Mouse (Mus musculus): ENCODE results near the gene Tmem29.
A peak's percentile ranks its signal among the peaks of the same experiment; 100 is the strongest.
"Not testable (repeated sequence)": the region's sequence is repeated elsewhere in the genome, so short reads cannot be mapped to it uniquely, and the experiment has no call there.

Tmem29 gene

DNA sequence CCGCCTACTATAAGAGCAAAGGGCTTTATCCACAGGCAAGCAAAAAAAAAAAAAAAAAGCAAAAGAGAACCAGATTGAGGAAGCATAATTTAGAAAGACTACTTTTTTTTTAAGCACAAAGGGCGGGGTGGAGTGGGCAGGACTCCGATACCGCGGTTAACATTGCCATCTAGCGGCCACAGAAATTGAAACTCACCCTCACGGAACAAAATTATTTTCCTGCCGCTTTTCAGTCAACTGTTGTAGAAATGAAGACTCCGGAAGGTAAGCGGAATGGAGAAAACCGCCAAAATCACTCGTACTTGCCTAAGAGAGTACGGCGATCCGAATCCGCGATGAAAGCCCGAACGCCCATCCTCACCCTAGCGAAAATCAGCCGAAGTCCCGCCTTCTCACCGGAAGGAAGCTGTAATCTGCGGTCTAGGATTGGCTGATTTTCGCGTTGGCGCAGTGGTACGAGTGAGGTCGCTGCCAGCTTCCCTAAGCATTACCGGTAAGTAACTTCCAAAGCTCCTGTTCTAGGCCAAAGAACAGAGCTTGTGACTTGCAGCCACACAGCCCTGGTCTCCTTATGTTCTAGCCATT, at the start of gene Tmem29:
Gene Tmem29 (minus strand): TSS at position 389 of the 585 bp plus-strand sequence.
- DNase-seq (ENCODE audit: low spot score), result peak; percentile 82

- DNase-seq (ENCODE audit: low spot score), result no peak
These were observed 49.7 kb upstream of the Tmem29 start for GRCm38 (mm10) chrX:150508696-150509095.

DNA sequence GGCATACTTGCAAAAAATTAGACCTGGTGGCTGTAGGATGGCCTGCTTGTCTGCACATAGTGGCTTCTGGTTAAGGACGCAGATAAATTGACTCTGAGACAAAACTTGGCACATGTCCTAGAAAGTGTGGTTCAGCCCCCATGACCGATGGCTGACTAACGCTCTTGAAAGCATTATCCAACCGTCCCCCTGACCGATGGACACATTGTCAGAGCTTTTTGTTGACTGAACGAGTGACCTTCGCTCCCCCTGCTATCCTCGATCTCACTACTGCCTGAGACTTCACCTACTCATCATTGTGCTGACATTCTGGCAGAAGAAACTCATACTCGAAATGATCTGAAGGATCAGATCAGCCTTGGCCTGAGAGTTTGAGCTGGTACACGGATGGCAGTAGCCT, 28.9 kb upstream of the Tmem29 start:
- DNase-seq (ENCODE audit: low spot score), result not testable (repeated sequence)

- DNase-seq (ENCODE audit: low spot score), result not testable (repeated sequence)
These were observed 27.5 kb upstream of the Tmem29 start for GRCm38 (mm10) chrX:150486314-150487030.

DNA sequence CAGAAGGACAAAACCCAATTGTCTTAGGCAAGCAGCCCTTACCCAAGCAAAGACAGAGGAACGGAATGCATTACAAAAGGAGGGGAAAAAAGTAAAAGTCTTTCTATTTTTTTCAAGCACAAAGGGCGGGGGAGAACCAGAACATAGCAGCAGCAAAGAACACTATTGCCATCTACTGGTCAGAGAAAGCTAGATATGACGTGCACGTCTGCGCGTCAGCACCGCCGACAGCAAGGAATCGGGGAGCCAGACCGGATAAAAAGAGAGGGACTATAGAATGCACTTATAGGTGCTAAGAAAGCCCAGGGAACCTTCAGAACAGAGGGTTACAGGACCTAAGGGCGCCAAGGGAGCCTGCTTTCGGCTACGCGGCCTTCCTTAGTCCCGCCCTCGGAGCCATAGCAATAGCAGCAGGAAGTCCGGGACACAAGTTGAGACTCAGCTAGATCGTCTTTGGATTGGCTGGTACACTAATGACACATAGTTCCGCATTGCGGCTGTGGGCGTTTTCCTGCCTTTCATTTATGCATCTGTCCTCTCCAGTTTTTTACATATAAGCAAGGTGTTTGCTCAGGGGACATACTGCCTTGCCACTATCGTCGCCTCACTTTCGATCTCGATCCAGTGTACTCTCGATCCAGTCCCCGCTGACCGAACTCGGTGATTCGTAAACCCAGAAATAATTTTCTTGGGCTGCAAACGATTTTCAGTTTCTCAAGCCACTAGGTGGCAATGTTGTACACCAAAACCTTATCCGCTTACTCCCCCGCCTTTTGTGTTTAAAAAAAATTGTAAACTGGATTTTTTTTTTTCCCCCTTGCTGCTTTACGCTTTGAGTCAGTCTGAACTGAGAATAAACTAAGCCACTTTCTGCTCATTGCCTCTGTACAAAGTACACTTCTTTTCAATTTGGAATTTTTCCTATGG, 19.2 kb upstream of the Tmem29 start:
- peak; percentile 83 for DNase-seq (ENCODE audit: low spot score)

GRCm38 (mm10) chrX:150471416-150471815, 12.5 kb upstream of the Tmem29 start:
- no peak for DNase-seq (ENCODE audit: low spot score)

DNA sequence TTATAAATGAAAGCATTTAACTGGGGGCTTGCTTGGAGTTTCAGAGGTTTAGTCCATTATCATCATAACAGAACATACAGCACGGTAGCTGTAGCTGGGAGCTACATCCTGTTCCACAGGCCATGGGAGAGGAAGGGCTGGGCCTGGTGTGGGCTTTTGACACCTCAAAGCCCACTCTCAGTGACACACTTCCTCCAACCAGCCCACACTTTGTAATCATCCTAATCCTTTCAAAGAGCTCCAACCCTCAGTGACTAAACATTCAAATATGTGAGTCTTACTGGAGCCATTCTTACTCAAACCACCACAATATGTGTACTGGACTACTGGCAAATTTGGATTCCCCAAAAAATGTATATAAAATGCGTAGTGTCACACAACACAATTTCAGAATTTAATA, 9.3 kb upstream of the Tmem29 start:
- DNase-seq (ENCODE audit: low spot score), result no peak

- DNase-seq (ENCODE audit: low spot score), result not testable (repeated sequence)
These were observed 7.9 kb upstream of the Tmem29 start for GRCm38 (mm10) chrX:150466817-150467216.

- no peak for DNase-seq (ENCODE audit: low spot score)
These were observed 1.2 kb upstream of the Tmem29 start for GRCm38 (mm10) chrX:150460143-150460542.

- no peak for DNase-seq (ENCODE audit: low spot score)
These were observed 515 bp upstream of the Tmem29 start for GRCm38 (mm10) chrX:150459411-150459927.

- no peak for DNase-seq (ENCODE audit: low spot score)
These were observed 818 bp downstream of the Tmem29 start for GRCm38 (mm10) chrX:150458136-150458535.

- DNase-seq (ENCODE audit: low spot score), result peak; percentile 14
These were observed 18.2 kb downstream of the Tmem29 start for GRCm38 (mm10) chrX:150440505-150441338.

GRCm38 (mm10) chrX:150436373-150436772, 22.6 kb downstream of the Tmem29 start:
- DNase-seq (ENCODE audit: low spot score), result no peak

GRCm38 (mm10) chrX:150435367-150435766, 23.6 kb downstream of the Tmem29 start:
- no peak for DNase-seq (ENCODE audit: low spot score)

GRCm38 (mm10) chrX:150413505-150413904, 45.4 kb downstream of the Tmem29 start:
- no peak for DNase-seq (ENCODE audit: low spot score)

All from ovary, postnatal 14 days (tissue).